Mouse (Mus musculus) embryonic facial prominence, embryonic 12.5 days (tissue): ENCODE measurements around the gene Arfgap1. TPM values are rescaled to one million over a fixed set of nuclear protein-coding genes. Genes with fewer than 3 reads are reported as not detected.
A peak's percentile ranks its signal among the peaks of the same experiment; 100 is the strongest.

Source experiments
- ATAC-seq: fragments of 200-750 bp; cut with Nextera tagmentation; 2 replicates; pipeline ENCODE4 v1.8.0; 2017; ENCODE audit not compliant: insufficient number of reproducible peaks, insufficient read depth, low FRiP score, low TSS enrichment
- H3K27ac ChIP-seq: fragments of 300-500 bp; sonication (generic); 2 replicates; pipeline ENCODE4 v1.5.1; 2016; ENCODE audit warnings: mild to moderate bottlenecking
- H3K27me3 ChIP-seq: fragments of 300-500 bp; sonication (generic); 2 replicates; pipeline ENCODE4 v1.6.1; 2016; ENCODE audit warnings: mild to moderate bottlenecking, moderate library complexity
- H3K36me3 ChIP-seq: fragments of 300-500 bp; sonication (generic); 2 replicates; pipeline ENCODE4 v1.6.1; 2016; ENCODE audit warnings: mild to moderate bottlenecking
- H3K4me1 ChIP-seq: fragments of 300-500 bp; sonication (generic); 2 replicates; pipeline ENCODE4 v1.6.1; 2016
- H3K4me2 ChIP-seq: fragments of 300-500 bp; sonication (generic); replicated peaks from 2 replicates; pipeline ENCODE4 v1.6.1; 2016; ENCODE audit warnings: mild to moderate bottlenecking, moderate library complexity
- H3K4me3 ChIP-seq: fragments of 300-500 bp; sonication (generic); 2 replicates; pipeline ENCODE4 v1.5.1; 2016; ENCODE audit warnings: mild to moderate bottlenecking
- H3K9ac ChIP-seq: fragments of 300-500 bp; sonication (generic); 2 replicates; pipeline ENCODE4 v1.6.1; 2016; ENCODE audit warnings: mild to moderate bottlenecking, moderate library complexity
- H3K9me3 ChIP-seq: fragments of 300-500 bp; sonication (generic); 2 replicates; pipeline ENCODE4 v1.6.1; 2016; ENCODE audit warnings: mild to moderate bottlenecking, moderate library complexity
- WGBS: fragments of 180-500 bp; shearing (Covaris S2); methylation state at CpG from one replicate; pipeline ENCODE4 v1.1.7; 2016; 5-methylcytosine and 5-hydroxymethylcytosine counted together
- polyA plus RNA-seq: library from polyadenylated mRNA; unstranded; fragments of >200 nt; fragmentation: Nextera tagmentation; extraction: Ambion mirVana; gene quantifications from 2 replicates; pipeline ENCODE4 v1.2.1, GENCODE M21; 2016

Arfgap1 gene
- polyA plus RNA-seq, 1 experiment from 2014 or later, result 113 TPM

GRCm38 (mm10) chr2:180987001-180987400 is 20.0 kb downstream of the Arfgap1 start:
- ATAC-seq, result no peak
- H3K27ac ChIP-seq, result 0 out of 2 replicates have a peak overlapping the region, but pooled peaks have one; percentile 1
- H3K4me1 ChIP-seq, result peaks cover 10% of the 10 kb centered on the region; the same call in 1 of the 2 replicates
- no peak overlapping the region for H3K4me3 ChIP-seq
- no peak overlapping the region for H3K9ac ChIP-seq
- no peaks in the 10 kb centered on the region for H3K27me3 ChIP-seq
- H3K9me3 ChIP-seq, result no peaks in the 10 kb centered on the region
- H3K36me3 ChIP-seq, result peaks cover 20% of the 10 kb centered on the region
- no peak overlapping the region for H3K4me2 ChIP-seq
- WGBS, result 58% methylated on average over 1 of the region's 1 CpGs

- H3K27ac ChIP-seq, result 0 out of 2 replicates have a peak overlapping the region, but pooled peaks have one; percentile 36
- H3K27me3 ChIP-seq, result no peaks in the 10 kb centered on the region
- no peak for ATAC-seq
These were observed 20.5 kb downstream of the Arfgap1 start for GRCm38 (mm10) chr2:180987432-180988030.

DNA sequence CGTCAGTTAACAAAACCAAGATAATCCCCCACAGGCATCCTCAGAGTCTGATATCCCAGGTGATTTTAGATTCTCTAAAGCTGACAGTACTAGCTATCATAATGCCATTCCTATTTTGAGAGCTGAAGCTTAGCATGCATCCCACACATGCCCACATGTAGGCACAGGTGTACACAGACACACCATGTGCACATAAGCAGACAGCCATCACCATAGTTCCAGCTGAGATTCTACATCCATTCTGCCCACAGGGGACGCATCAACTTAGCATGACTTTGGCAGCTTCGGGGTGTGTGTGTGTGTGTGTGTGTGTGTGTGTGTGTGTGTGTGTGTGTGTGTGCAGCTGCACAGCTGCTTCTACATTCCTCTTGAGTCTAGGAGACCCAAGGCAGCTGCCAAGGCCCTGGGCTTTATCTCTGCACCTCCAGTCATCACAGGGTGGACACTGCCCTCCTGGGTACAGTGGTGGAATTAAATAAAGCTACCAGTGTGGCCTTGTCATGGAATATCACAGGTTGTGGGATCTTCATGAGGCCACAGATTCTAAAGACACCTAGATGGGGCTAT is 21.4 kb downstream of the Arfgap1 start:
- peaks cover 10% of the 10 kb centered on the region; the same call in 1 of the 2 replicates for H3K4me1 ChIP-seq
- no peaks in the 10 kb centered on the region for H3K27me3 ChIP-seq
- no peak overlapping the region for H3K4me2 ChIP-seq
- H3K36me3 ChIP-seq, result 0 out of 2 replicates have a peak, but pooled peaks cover 6% of the 10 kb centered on the region
- no peak overlapping the region for H3K4me3 ChIP-seq
- H3K9ac ChIP-seq, result no peak overlapping the region
- ATAC-seq, result no peak
- H3K9me3 ChIP-seq, result no peaks in the 10 kb centered on the region
- 67% methylated on average over 3 of the region's 3 CpGs for WGBS
- no peak overlapping the region for H3K27ac ChIP-seq

More at GRCm38 (mm10) chr2:180987432-180988030, 20.5 kb downstream of the Arfgap1 start:
- 23% methylated on average over 5 of the region's 5 CpGs for WGBS
- Histone ChIP-seq H3K4me2 (no peak overlapping the region), H3K4me3 (no peak overlapping the region), H3K9ac (no peak overlapping the region), H3K36me3 (peaks cover 15% of the 10 kb centered on the region; the same call in 1 of the 2 replicates), H3K9me3 (no peaks in the 10 kb centered on the region), H3K4me1 (peaks cover 10% of the 10 kb centered on the region; the same call in 1 of the 2 replicates)

DNA sequence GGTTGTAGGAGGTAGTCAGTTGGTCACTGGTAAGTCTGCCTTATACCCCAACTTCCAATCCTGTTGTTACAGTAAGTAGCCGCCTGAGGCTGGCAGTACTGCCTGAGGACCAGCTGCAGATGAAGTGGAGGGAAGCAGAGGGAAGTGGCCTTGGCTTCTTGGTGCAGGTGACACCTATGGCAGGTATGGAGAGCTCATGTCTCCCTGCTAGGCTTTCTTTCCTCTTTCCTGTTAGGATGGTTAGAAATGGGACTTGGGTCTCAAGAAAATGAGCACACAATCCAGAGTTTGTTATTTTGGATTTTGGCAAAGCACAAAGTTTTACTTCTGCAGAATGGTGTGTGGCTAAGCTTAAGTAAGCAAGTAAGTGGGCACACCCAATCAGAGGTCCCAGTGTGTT is 21.9 kb downstream of the Arfgap1 start:
- no peaks in the 10 kb centered on the region for H3K9me3 ChIP-seq
- WGBS, result 71% methylated on average over 1 of the region's 1 CpGs
- no peak overlapping the region for H3K4me2 ChIP-seq
- no peak overlapping the region for H3K27ac ChIP-seq
- H3K4me3 ChIP-seq, result no peak overlapping the region
- no peaks in the 10 kb centered on the region for H3K27me3 ChIP-seq
- H3K36me3 ChIP-seq, result 0 out of 2 replicates have a peak, but pooled peaks cover under 1% of the 10 kb centered on the region
- H3K4me1 ChIP-seq, result peaks cover 10% of the 10 kb centered on the region; the same call in 1 of the 2 replicates
- H3K9ac ChIP-seq, result no peak overlapping the region
- no peak for ATAC-seq

DNA sequence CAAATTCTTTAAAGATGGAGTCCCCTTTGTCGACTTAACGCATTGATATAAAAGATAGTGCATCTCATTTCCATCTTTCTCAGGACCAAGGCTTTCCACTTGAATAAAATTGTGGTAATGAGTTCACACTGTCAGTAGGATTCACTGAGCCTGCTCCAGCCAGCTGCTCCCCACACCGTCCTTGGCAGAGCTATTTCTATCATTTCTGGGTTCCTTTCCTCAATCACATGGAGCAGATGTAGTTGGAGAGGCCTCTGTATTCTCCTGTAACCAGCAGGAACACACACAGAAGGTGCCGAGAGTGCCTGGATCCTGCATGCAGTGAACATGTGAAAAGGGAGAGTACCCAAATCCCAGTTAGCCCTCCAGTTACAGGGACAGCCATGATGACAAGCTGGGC is 23.3 kb downstream of the Arfgap1 start:
- 72% methylated on average over 4 of the region's 4 CpGs for WGBS
- Histone ChIP-seq H3K9ac (no peak overlapping the region), H3K27me3 (no peaks in the 10 kb centered on the region), H3K36me3 (no peaks in the 10 kb centered on the region), H3K4me3 (no peak overlapping the region), H3K27ac (no peak overlapping the region), H3K4me2 (no peak overlapping the region), H3K4me1 (peaks cover 10% of the 10 kb centered on the region; the same call in 1 of the 2 replicates), H3K9me3 (no peaks in the 10 kb centered on the region)
- no peak for ATAC-seq

DNA sequence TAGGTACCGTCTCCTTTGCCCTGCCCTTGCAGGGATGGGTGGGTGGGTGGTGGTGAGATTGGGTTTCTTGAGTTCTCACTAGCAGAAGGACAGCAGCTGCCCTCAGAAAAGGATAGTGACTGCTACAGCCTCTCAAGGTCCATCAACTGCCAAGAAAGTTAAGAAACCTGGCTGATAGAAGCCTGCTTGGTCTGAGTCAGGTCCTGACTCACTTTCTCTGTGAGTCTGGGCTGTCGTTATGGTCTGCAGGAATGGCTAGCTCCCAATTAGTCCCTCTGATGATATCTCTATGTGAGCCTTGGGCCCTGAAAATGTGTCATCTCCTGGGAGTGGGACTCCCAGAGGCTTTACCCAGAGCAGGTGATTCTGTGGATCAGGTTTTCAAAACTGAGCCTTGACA is 27.3 kb downstream of the Arfgap1 start:
- ATAC-seq, result no peak
- H3K4me2 ChIP-seq, result no peak overlapping the region
- no peak overlapping the region for H3K4me3 ChIP-seq
- 76% methylated on average over 2 of the region's 2 CpGs for WGBS
- no peak overlapping the region for H3K27ac ChIP-seq
- no peaks in the 10 kb centered on the region; the same call in 1 of the 2 replicates for H3K27me3 ChIP-seq
- no peak overlapping the region for H3K9ac ChIP-seq
- no peaks in the 10 kb centered on the region for H3K36me3 ChIP-seq
- no peaks in the 10 kb centered on the region for H3K9me3 ChIP-seq
- no peaks in the 10 kb centered on the region for H3K4me1 ChIP-seq

GRCm38 (mm10) chr2:180995457-180995856 is 28.4 kb downstream of the Arfgap1 start:
- Histone ChIP-seq H3K4me2 (no peak overlapping the region), H3K4me1 (no peaks in the 10 kb centered on the region), H3K36me3 (no peaks in the 10 kb centered on the region), H3K27ac (no peak overlapping the region), H3K27me3 (no peaks in the 10 kb centered on the region; the same call in 1 of the 2 replicates), H3K9ac (no peak overlapping the region), H3K9me3 (no peaks in the 10 kb centered on the region), H3K4me3 (no peak overlapping the region)
- no peak for ATAC-seq
- WGBS, result 82% methylated on average over 4 of the region's 4 CpGs

GRCm38 (mm10) chr2:180996436-180996835 is 29.4 kb downstream of the Arfgap1 start:
- WGBS, result 16% methylated on average over 5 of the region's 5 CpGs
- H3K4me2 ChIP-seq, result no peak overlapping the region
- H3K4me1 ChIP-seq, result no peaks in the 10 kb centered on the region
- H3K36me3 ChIP-seq, result no peaks in the 10 kb centered on the region
- no peaks in the 10 kb centered on the region for H3K9me3 ChIP-seq
- H3K9ac ChIP-seq, result no peak overlapping the region; the same call in 1 of the 2 replicates
- no peak overlapping the region for H3K4me3 ChIP-seq
- 0 out of 2 replicates have a peak, but pooled peaks have one; percentile 2 for ATAC-seq
- H3K27me3 ChIP-seq, result no peaks in the 10 kb centered on the region; the same call in 1 of the 2 replicates
- H3K27ac ChIP-seq, result no peak overlapping the region

- H3K9me3 ChIP-seq, result no peaks in the 10 kb centered on the region
- no peaks in the 10 kb centered on the region; the same call in 1 of the 2 replicates for H3K27me3 ChIP-seq
- no peak overlapping the region; the same call in 1 of the 2 replicates for H3K9ac ChIP-seq
- no peaks in the 10 kb centered on the region for H3K36me3 ChIP-seq
- 0 out of 2 replicates have a peak, but pooled peaks have one; percentile 1 for ATAC-seq
- H3K4me2 ChIP-seq, result no peak overlapping the region
- no peak overlapping the region for H3K4me3 ChIP-seq
- H3K27ac ChIP-seq, result no peak overlapping the region
- no peaks in the 10 kb centered on the region for H3K4me1 ChIP-seq
- WGBS, result 71% methylated on average over 3 of the region's 3 CpGs
These were observed 29.9 kb downstream of the Arfgap1 start for GRCm38 (mm10) chr2:180996905-180997304.

- Histone ChIP-seq H3K4me1 (no peaks in the 10 kb centered on the region), H3K9ac (no peak overlapping the region), H3K4me3 (no peak overlapping the region), H3K36me3 (no peaks in the 10 kb centered on the region), H3K27me3 (no peaks in the 10 kb centered on the region), H3K27ac (no peak overlapping the region), H3K4me2 (no peak overlapping the region), H3K9me3 (no peaks in the 10 kb centered on the region)
- ATAC-seq, result no peak
- WGBS, result 58% methylated on average over 4 of the region's 4 CpGs
These were observed 40.0 kb downstream of the Arfgap1 start for GRCm38 (mm10) chr2:181007054-181007453.

DNA sequence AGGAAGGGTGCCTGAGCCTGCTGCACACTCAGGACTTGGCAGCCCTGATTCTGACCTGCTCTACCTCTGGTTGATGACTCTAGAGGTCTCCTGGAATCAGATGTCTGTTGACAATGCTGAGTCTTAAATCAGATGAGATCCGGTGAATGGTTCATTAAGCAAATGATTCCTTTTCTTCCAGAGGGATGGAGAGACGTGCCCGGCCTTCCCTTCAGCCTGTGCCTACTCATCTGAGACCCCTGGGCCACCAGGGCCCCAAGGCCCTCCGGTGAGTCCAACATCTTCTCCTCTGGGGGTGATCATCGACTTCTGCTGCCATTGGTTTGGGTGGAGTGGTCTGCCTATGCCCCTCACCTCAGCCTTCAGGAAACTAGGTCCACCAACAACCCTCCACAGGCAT is 41.3 kb downstream of the Arfgap1 start:
- ATAC-seq, result no peak
- no peaks in the 10 kb centered on the region for H3K9me3 ChIP-seq
- no peak overlapping the region for H3K4me3 ChIP-seq
- no peak overlapping the region for H3K9ac ChIP-seq
- H3K4me2 ChIP-seq, result no peak overlapping the region
- no peaks in the 10 kb centered on the region for H3K27me3 ChIP-seq
- WGBS, result 83% methylated on average over 5 of the region's 5 CpGs
- H3K27ac ChIP-seq, result no peak overlapping the region
- H3K36me3 ChIP-seq, result no peaks in the 10 kb centered on the region
- H3K4me1 ChIP-seq, result no peaks in the 10 kb centered on the region

DNA sequence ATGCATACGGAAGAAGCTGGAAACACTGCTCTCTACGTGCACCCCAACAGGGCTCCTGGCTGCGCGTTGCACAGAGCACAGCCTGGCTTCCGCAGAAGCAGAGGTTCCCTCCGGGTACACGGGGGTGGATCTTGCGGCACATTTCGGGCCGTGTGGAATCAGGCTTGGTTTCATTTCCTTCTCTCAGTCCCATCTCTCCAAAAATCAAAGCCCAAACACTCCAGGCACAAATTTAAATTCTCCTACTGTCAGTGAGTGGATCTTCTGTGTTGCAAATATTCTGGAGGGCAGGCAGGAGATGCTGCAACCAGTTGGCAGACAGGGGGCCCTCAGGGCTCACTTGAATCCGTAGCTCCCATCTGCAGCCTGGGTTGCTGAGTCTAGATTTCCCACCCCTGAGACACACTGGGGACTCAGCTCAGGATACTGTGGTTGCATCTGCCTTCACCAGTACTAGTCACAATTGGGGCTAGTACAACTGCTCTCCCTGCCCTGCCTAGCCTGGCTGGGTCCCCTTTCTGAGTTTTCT is 64.4 kb downstream of the Arfgap1 start:
- H3K9me3 ChIP-seq, result no peaks in the 10 kb centered on the region
- H3K27ac ChIP-seq, result no peak overlapping the region
- ATAC-seq, result no peak

More for the DNA sequence above, 64.4 kb downstream of the Arfgap1 start:
- H3K36me3 ChIP-seq, result no peaks in the 10 kb centered on the region
- H3K4me2 ChIP-seq, result no peak overlapping the region
- no peak overlapping the region for H3K9ac ChIP-seq
- peaks cover 8% of the 10 kb centered on the region for H3K27me3 ChIP-seq
- 79% methylated on average over 11 of the region's 11 CpGs for WGBS
- H3K4me3 ChIP-seq, result no peak overlapping the region
- H3K4me1 ChIP-seq, result no peaks in the 10 kb centered on the region
